Mouse (Mus musculus) midbrain, embryonic 15.5 days (tissue): ENCODE results near the gene Lcmt2. TPM values are rescaled to one million over a fixed set of nuclear protein-coding genes. Genes with fewer than 3 reads are reported as not detected.
"Not testable (repeated sequence)": the region's sequence is repeated elsewhere in the genome, so short reads cannot be mapped to it uniquely, and the experiment has no call there.

Source experiments
- ATAC-seq: fragments of 200-750 bp; cut with Nextera tagmentation; replicated peaks from 2 replicates; pipeline ENCODE4 v1.8.0; 2017; ENCODE audit warnings: moderate TSS enrichment
- H3K27ac ChIP-seq: fragments of 300-500 bp; sonication (generic); 2 replicates; pipeline ENCODE4 v1.5.1; 2015; ENCODE audit warnings: mild to moderate bottlenecking, inconsistent platforms
- H3K27me3 ChIP-seq: fragments of 300-500 bp; sonication (generic); replicated peaks from 2 replicates; pipeline ENCODE4 v1.6.1; 2015; ENCODE audit warnings: inconsistent platforms
- H3K36me3 ChIP-seq: fragments of 300-500 bp; sonication (generic); replicated peaks from 2 replicates; pipeline ENCODE4 v1.6.1; 2015; ENCODE audit warnings: inconsistent platforms
- H3K4me1 ChIP-seq: fragments of 300-500 bp; sonication (generic); 2 replicates; pipeline ENCODE4 v1.6.1; 2015; ENCODE audit warnings: inconsistent platforms
- H3K4me2 ChIP-seq: fragments of 300-500 bp; sonication (generic); 2 replicates; pipeline ENCODE4 v1.6.1; 2015; ENCODE audit warnings: inconsistent platforms, mild to moderate bottlenecking, moderate library complexity
- H3K4me3 ChIP-seq: fragments of 300-500 bp; sonication (generic); 2 replicates; pipeline ENCODE4 v1.5.1; 2015; ENCODE audit warnings: mild to moderate bottlenecking, inconsistent platforms
- H3K9ac ChIP-seq: fragments of 300-500 bp; sonication (generic); 2 replicates; pipeline ENCODE4 v1.6.1; 2015; ENCODE audit warnings: mild to moderate bottlenecking, inconsistent platforms
- H3K9me3 ChIP-seq: fragments of 300-500 bp; sonication (generic); 2 replicates; pipeline ENCODE4 v1.6.1; 2016; ENCODE audit warnings: inconsistent platforms
- WGBS: fragments of 180-500 bp; shearing (Covaris S2); methylation state at CpG from one replicate; pipeline ENCODE4 v1.1.7; 2015; ENCODE audit warnings: mixed read lengths; 5-methylcytosine and 5-hydroxymethylcytosine counted together
- polyA plus RNA-seq: library from polyadenylated mRNA; unstranded; fragments of >200 nt; fragmentation: Nextera tagmentation; extraction: Ambion mirVana; gene quantifications from 2 replicates; pipeline ENCODE4 v1.2.1, GENCODE M21; 2015

Lcmt2 gene
- polyA plus RNA-seq, 1 experiment from 2014 or later = 23.1 TPM

- no peaks in the 10 kb centered on the region for H3K9me3 ChIP-seq
- no peak overlapping the region for H3K4me2 ChIP-seq
- peaks cover 37% of the 10 kb centered on the region for H3K4me1 ChIP-seq
- ATAC-seq = no peak
- no peaks in the 10 kb centered on the region for H3K27me3 ChIP-seq
- no peak overlapping the region for H3K9ac ChIP-seq
- H3K36me3 ChIP-seq = 0 out of 2 replicates have a peak, but pooled peaks cover 12% of the 10 kb centered on the region
- 39% methylated on average over 2 of the region's 2 CpGs for WGBS
- no peak overlapping the region for H3K27ac ChIP-seq
- H3K4me3 ChIP-seq = no peak overlapping the region
These were observed 2.0 kb upstream of the Lcmt2 start for GRCm38 (mm10) chr2:121142415-121142814.

DNA sequence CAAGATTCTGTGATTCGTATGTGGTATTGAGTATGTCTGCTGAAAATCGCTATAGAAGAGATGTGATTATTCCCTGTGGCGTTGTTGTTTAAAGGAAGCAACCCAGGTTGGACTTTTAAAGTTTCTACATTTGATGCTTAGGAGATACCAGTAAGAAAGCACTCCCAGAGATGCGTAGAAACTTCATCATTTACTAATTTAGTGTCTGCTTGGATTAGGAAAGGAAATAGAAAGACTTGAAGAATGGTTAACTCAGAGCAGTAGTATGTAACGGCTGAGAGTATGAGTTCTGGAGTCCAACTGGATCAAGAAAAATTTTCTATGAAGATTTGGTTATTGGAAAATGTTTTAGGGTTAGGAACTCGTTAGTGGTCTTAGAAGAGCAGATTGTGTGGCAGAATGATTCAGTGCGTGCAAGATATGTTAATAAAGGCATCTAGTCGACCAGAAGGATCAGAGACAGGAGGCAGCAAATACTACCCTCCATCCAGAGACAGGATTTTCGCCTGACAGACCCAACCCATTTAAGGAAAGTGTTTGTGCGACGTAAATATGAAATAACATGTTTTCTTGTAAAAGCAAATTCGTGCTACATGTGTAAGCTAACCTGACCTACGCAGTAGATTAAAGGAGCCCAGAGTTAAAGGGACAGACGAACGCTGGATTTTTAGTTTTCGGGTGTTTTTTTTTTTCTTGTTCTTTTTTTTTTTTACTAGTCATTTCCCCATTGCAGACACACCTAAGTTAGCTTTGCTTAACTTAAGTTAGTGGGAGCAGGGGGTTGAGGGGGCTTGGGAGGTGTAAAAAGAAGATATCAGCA is 973 bp upstream of the Lcmt2 start:
- peak overlapping the region; percentile 91 for H3K9ac ChIP-seq
- WGBS = 73% methylated on average over 16 of the region's 16 CpGs
- no peaks in the 10 kb centered on the region for H3K27me3 ChIP-seq
- no peak for ATAC-seq
- H3K27ac ChIP-seq = peak overlapping the region; percentile 99
- H3K9me3 ChIP-seq = no peaks in the 10 kb centered on the region
- H3K36me3 ChIP-seq = 0 out of 2 replicates have a peak, but pooled peaks cover 10% of the 10 kb centered on the region
- H3K4me2 ChIP-seq = peak overlapping the region; percentile 84
- H3K4me1 ChIP-seq = peaks cover 41% of the 10 kb centered on the region
- peak overlapping the region; percentile 77 for H3K4me3 ChIP-seq

- Histone ChIP-seq H3K4me2 (peak overlapping the region; percentile 84), H3K4me1 (peaks cover 41% of the 10 kb centered on the region), H3K4me3 (peak overlapping the region; percentile 77), H3K9me3 (no peaks in the 10 kb centered on the region), H3K36me3 (0 out of 2 replicates have a peak, but pooled peaks cover 7% of the 10 kb centered on the region), H3K27ac (peak overlapping the region; percentile 99), H3K9ac (peak overlapping the region; percentile 91), H3K27me3 (no peaks in the 10 kb centered on the region)
- 43% methylated on average over 29 of the region's 29 CpGs for WGBS
- no peak; the same call in 1 of the 2 replicates for ATAC-seq
These were observed 1.0 kb downstream of the Lcmt2 start for GRCm38 (mm10) chr2:121139266-121140017.

DNA sequence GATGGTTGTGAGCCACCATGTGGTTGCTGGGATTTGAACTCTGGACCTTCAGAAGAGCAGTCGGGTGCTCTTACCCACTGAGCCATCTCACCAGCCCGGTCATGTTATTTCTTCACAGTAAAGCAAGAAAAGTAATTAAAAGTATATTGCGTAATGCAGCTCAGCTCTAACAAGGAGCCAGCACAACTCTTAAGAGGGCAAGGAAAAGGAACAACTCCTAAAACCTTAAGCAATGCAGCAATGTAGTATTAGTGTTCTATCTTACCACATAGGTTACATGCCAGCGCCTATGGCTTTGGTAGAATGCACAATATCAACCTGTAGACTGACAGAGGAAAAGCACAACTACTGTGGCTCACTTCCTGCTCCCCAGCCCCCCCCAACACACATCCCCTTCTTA is 3.1 kb downstream of the Lcmt2 start:
- WGBS = 98% methylated on average over 4 of the region's 4 CpGs
- H3K9ac ChIP-seq = no peak overlapping the region

DNA sequence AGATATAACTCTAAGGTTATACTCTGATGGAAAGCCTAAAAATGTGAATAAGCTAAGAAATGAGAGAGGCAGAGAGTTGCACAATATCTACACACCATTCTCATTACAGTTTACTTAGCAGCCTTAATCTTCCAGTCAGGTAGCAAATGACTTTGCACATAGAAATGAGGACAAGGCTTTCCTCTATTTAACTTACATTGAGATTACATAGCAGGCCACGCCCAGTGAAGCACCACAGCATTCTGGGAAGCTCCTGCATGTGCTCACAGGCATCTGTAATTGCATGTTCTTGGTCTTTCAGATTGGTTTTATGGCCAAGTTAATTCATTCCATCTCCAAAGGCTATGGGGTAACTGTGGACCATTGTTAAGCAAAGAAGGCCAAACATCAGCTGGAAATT is 7.6 kb downstream of the Lcmt2 start:
- H3K36me3 ChIP-seq = no peaks in the 10 kb centered on the region
- no peaks in the 10 kb centered on the region for H3K27me3 ChIP-seq
- no peak overlapping the region for H3K27ac ChIP-seq
- H3K9ac ChIP-seq = no peak overlapping the region
- no peak overlapping the region for H3K4me3 ChIP-seq
- ATAC-seq = no peak
- peaks cover 7% of the 10 kb centered on the region for H3K4me1 ChIP-seq
- H3K9me3 ChIP-seq = no peaks in the 10 kb centered on the region
- 81% methylated on average over 1 of the region's 1 CpGs for WGBS
- no peak overlapping the region for H3K4me2 ChIP-seq

More for the DNA sequence above, 3.1 kb downstream of the Lcmt2 start:
- H3K27ac ChIP-seq = no peak overlapping the region
- no peak overlapping the region for H3K4me3 ChIP-seq
- no peak for ATAC-seq
- H3K36me3 ChIP-seq = no peaks in the 10 kb centered on the region
- H3K4me2 ChIP-seq = no peak overlapping the region
- peaks cover 40% of the 10 kb centered on the region for H3K4me1 ChIP-seq
- no peaks in the 10 kb centered on the region for H3K27me3 ChIP-seq
- H3K9me3 ChIP-seq = no peaks in the 10 kb centered on the region

- H3K27me3 ChIP-seq = no peaks in the 10 kb centered on the region
- H3K4me1 ChIP-seq = no peaks in the 10 kb centered on the region
- H3K4me3 ChIP-seq = no peak overlapping the region
- no peak for ATAC-seq
- 71% methylated on average over 9 of the region's 9 CpGs for WGBS
- H3K9me3 ChIP-seq = no peaks in the 10 kb centered on the region
- no peaks in the 10 kb centered on the region for H3K36me3 ChIP-seq
- no peak overlapping the region for H3K9ac ChIP-seq
- no peak overlapping the region for H3K27ac ChIP-seq
- H3K4me2 ChIP-seq = no peak overlapping the region
These were observed 11.4 kb downstream of the Lcmt2 start for GRCm38 (mm10) chr2:121128865-121129620.

DNA sequence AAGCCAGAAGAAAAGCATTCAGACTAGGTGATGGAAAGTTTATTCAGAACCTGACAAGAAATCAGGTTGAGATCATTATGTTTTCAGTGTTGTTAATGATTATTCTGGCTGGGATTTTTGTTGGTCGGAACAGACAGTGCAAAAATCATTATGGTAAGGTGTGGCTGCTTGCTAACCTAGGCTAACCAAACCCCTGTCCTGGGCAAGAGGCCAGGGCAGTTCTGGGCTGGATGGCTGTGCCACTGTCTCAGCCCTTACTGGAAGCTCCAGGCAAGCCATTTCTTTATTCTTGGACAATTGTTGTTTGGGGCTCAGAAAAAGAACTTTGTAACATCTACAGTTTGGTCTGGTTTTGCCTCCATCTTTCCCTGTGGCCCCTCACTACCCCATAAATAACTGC is 12.9 kb downstream of the Lcmt2 start:
- no peak for ATAC-seq
- no peaks in the 10 kb centered on the region for H3K9me3 ChIP-seq
- H3K9ac ChIP-seq = no peak overlapping the region
- 88% methylated on average over 1 of the region's 1 CpGs for WGBS
- H3K36me3 ChIP-seq = no peaks in the 10 kb centered on the region
- no peaks in the 10 kb centered on the region for H3K27me3 ChIP-seq
- no peak overlapping the region for H3K4me2 ChIP-seq
- no peaks in the 10 kb centered on the region for H3K4me1 ChIP-seq
- no peak overlapping the region for H3K27ac ChIP-seq
- no peak overlapping the region for H3K4me3 ChIP-seq

GRCm38 (mm10) chr2:121126302-121126701 is 14.2 kb downstream of the Lcmt2 start:
- H3K4me1 ChIP-seq, H3K4me3 ChIP-seq, H3K9ac ChIP-seq, H3K4me2 ChIP-seq, H3K9me3 ChIP-seq, ATAC-seq, H3K36me3 ChIP-seq, H3K27ac ChIP-seq, H3K27me3 ChIP-seq: not testable (repeated sequence)
- 91% methylated on average over 5 of the region's 5 CpGs for WGBS

DNA sequence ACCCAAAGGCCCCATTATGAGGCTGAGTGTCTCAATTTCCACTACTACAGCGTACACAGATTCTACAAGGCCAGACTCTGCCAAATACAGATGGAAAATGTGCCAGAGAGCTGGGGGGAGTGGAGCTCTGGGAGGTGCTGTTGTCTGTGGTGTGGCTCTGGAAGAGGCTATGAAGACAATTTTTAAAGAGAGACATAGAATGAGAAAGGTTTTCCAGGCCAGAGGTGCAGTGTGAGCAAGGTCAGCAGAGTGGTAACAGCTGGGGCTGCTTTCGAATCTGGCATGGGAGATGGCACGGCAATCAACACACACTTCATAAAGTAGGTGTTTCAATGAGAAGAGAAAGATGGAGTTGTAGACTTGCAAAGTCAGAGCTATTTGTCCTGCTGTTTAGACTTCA is 21.2 kb downstream of the Lcmt2 start:
- ATAC-seq = no peak
- Histone ChIP-seq H3K9ac (no peak overlapping the region), H3K27me3 (no peaks in the 10 kb centered on the region), H3K36me3 (no peaks in the 10 kb centered on the region), H3K4me1 (no peaks in the 10 kb centered on the region), H3K9me3 (no peaks in the 10 kb centered on the region), H3K27ac (no peak overlapping the region), H3K4me2 (no peak overlapping the region), H3K4me3 (no peak overlapping the region)
- WGBS = 90% methylated on average over 3 of the region's 3 CpGs

- Histone ChIP-seq H3K36me3 (no peaks in the 10 kb centered on the region), H3K27ac (no peak overlapping the region), H3K4me1 (no peaks in the 10 kb centered on the region), H3K9ac (no peak overlapping the region), H3K27me3 (no peaks in the 10 kb centered on the region), H3K4me3 (no peak overlapping the region), H3K4me2 (no peak overlapping the region), H3K9me3 (no peaks in the 10 kb centered on the region)
- no peak for ATAC-seq
- WGBS = 84% methylated on average over 2 of the region's 2 CpGs
These were observed 25.0 kb downstream of the Lcmt2 start for GRCm38 (mm10) chr2:121115418-121115817.

- no peak within 1 kb of the TSS for H3K9ac ChIP-seq
- H3K4me3 ChIP-seq = no peak within 1 kb of the TSS
- no peaks in the 10 kb centered on the region for H3K9me3 ChIP-seq
- ATAC-seq = no peak
- no peaks in the 10 kb centered on the region for H3K36me3 ChIP-seq
- H3K4me1 ChIP-seq = no peaks in the 10 kb centered on the region
- WGBS = 90% methylated on average over 4 of the region's 4 CpGs
- no peak within 1 kb of the TSS for H3K4me2 ChIP-seq
- no peak within 1 kb of the TSS for H3K27ac ChIP-seq
- H3K27me3 ChIP-seq = no peaks in the 10 kb centered on the region
These were observed 30.8 kb downstream of the Lcmt2 start, which contains the start of gene Tgm7 for GRCm38 (mm10) chr2:121109695-121110094. Gene Tgm7, minus strand, starts transcription at chr2:121109795.

GRCm38 (mm10) chr2:121105940-121106339 is 34.5 kb downstream of the Lcmt2 start:
- H3K27me3 ChIP-seq = no peaks in the 10 kb centered on the region
- no peaks in the 10 kb centered on the region for H3K4me1 ChIP-seq
- ATAC-seq = no peak
- H3K36me3 ChIP-seq = no peaks in the 10 kb centered on the region
- no peak overlapping the region for H3K4me2 ChIP-seq
- H3K9ac ChIP-seq = no peak overlapping the region
- no peak overlapping the region for H3K4me3 ChIP-seq
- no peaks in the 10 kb centered on the region for H3K9me3 ChIP-seq
- H3K27ac ChIP-seq = no peak overlapping the region
